Mouse (Mus musculus): ENCODE results near the gene Gstp2.

The Gstp2 gene

DNA sequence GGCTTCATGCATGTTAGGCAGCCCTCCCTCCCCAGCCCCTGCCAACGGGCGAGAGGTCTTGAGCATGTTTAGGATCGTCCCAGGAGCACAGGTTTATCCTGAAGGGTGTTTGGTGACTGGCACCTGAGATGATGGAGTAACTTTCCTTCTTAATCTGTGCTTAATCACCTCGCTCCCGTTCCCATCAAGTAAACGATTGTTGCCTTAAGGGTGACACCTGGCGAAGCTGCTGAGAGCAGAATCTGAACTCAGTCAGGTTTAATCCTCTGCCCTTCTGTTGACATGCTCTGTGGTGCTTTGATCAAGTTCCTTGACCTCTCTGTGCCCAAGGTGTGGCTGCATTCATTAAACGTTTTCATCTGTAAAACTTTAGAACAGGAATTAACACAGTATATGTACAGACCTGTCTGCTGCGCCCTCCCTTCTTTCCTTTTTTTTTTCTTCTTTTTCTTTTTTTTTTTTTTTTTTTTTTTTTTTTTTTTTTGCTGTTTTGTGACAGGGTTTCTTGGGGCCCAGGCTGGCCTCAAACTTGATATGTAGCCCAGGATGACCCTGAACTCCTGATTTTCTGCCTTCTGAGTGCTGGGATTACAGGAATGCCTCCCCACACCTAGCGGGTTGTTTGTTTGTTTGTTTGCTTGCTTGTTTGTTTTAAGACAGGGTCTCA lies 27.8 kb downstream of the Gstp2 start:
- CTCF ChIA-PET: interaction anchor here (0.6 to 2.0 kb wide), 23 partner anchors 18 to 244 kb away, joined by 3 to 39 read pairs (median 7); partner anchors contain the start of genes Gstp2 (in 3 of the 4), Gm49405 (in 2 of the 4), Nudt8 (in 2 of the 4) and Gstp1 (in 1 of the 4)
- POLR2A ChIA-PET: interaction anchor here in 3 of 4 experiments (0.6 to 6.4 kb wide), 27 partner anchors 9 to 309 kb away, joined by 3 to 62 read pairs (median 4); partner anchors contain the start of genes Gstp1 (in 3 of the 3), Gstp2 (in 3 of the 3), Acy3 (in 2 of the 3) and Nudt8 (in 2 of the 3)

DNA sequence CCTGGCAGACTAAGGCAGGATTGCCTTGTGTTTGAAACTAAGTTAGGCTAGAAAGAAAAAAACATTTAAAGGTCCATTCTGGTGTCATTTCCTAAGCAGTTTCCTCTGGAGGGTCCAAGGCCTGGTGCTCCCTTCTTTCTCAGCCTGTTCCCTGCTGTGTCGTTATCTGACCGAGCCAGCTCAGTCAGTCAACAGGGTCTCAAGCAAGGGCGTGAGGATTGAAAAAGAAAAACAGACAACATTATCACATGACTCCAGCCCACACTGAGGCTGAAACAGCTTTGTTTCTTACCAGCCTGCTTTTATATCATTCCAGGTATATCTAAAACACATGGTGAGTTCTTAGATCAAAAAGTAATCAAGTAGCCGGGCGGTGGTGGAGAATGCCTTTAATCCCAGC lies 30.2 kb downstream of the Gstp2 start:
- CTCF ChIA-PET: interaction anchor here in 1 of 4 experiments (1.2 to 2.3 kb wide), 4 partner anchors 27 to 239 kb away, joined by 3 to 5 read pairs (median 4); partner anchors contain the start of gene Gstp2
- POLR2A ChIA-PET: interaction anchor here (0.6 to 2.5 kb wide), 14 partner anchors 12 to 1073 kb away, joined by 3 to 14 read pairs (median 4); partner anchors contain the start of genes Gstp2 (in 4 of the 4), Gm49405 (in 1 of the 4), Ndufs8 (in 1 of the 4) and Nudt8 (in 1 of the 4)

DNA sequence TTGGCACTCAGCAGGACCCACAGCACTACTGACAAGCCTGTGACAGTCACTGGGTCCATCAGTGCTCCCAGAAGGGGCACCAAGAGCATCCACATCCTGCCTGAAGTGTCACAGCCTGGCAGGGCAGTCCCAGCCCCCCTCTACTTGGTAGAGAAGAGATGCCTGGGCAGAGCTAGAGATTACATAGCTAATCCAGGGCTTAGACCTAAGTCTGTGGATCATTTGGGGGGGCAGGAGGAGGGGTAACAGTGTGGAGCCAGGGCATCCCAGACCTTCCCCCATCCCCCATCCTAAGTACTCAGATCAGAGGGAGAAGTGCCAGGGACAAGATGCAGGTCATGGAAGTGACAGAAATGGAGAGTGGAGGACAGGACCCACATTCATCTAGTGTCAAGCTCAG lies 31.0 kb downstream of the Gstp2 start:
- CTCF ChIA-PET: interaction anchor here in 1 of 4 experiments (1.2 to 2.3 kb wide), 5 partner anchors 15 to 240 kb away, joined by 3 to 5 read pairs (median 4); partner anchors contain the start of gene Gstp2

DNA sequence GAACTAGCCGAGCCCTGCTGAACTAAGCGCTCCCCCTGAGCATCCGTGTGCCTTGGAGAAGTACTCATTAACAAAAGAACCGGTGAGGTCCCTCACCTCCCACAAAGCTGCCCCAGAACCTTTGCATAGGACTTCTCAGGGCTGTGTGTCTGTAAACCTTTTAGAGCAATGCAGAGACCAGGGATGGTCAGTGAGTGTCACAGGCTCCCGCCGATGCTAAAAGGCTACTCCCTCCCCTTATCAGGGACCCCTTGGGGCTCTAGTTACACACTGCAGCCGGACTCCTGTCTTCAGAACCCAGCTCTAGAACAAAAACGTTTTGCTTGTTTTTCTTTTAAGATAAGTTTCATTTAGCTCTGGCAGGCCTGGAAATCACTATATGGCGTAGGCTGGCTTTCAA lies 32.8 kb downstream of the Gstp2 start:
- ChIA-PET POLR2A (interaction anchor here (0.5 to 6.0 kb wide), 117 partner anchors 8 to 915 kb away, joined by 3 to 137 read pairs (median 5); partner anchors contain the start of genes Gstp2 (in 4 of the 4), Acy3 (in 3 of the 4), Doc2g (in 3 of the 4) and Gm49405 (in 3 of the 4)), CTCF (interaction anchor here (0.5 to 5.3 kb wide), 102 partner anchors 8 to 1592 kb away, joined by 3 to 71 read pairs (median 5); partner anchors contain the start of genes Gm49405 (in 3 of the 4), Gstp2 (in 3 of the 4), Nudt8 (in 3 of the 4) and Acy3 (in 2 of the 4))

More for the DNA sequence above, 31.0 kb downstream of the Gstp2 start:
- POLR2A ChIA-PET: interaction anchor here (0.6 to 6.0 kb wide), 12 partner anchors 8 to 366 kb away, joined by 3 to 79 read pairs (median 4); partner anchors contain the start of genes Gstp2 (in 3 of the 4), Gm49405 (in 2 of the 4), Nudt8 (in 2 of the 4) and Doc2g (in 1 of the 4)

DNA sequence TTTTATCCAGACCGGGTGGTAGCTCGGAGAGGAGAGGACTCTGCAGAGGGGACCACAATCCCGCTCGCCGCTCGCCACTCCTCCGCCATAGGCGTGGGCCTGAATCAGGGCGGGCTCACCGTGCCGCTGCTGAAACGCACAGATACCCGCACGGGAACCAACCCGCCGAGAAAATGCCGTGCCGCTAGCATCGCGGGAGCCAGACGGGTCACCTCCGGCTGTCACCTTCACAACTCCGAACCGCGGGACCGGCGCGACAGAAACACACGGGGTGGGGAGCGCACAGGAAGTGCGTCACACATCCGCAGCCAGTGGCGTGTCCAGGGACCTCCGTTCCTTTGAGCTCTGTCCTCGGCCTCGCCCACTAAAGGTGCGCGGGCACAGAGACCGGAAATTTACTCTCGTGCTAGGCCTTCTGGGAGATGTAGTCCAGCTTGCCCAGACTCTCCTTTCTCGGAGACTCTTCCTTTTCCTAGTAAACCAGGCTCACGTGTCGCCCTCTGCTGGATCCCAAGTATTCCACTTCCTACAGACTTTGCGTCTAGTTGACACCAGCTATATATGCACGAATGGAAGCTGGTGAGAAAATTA lies 33.3 kb downstream of the Gstp2 start, which contains the start of gene Ndufv1:
Gene Ndufv1, minus strand, starts transcription at position 375 of the 591 bp plus-strand sequence.
- CTCF ChIA-PET: interaction anchor here (0.5 to 5.3 kb wide), 105 partner anchors 8 to 576 kb away, joined by 3 to 71 read pairs (median 5); partner anchors contain the start of genes Gm49405 (in 3 of the 4), Gstp2 (in 3 of the 4), Nudt8 (in 3 of the 4) and Acy3 (in 2 of the 4)
- POLR2A ChIA-PET: interaction anchor here (0.5 to 6.0 kb wide), 114 partner anchors 8 to 915 kb away, joined by 3 to 137 read pairs (median 5); partner anchors contain the start of genes Gstp2 (in 4 of the 4), Acy3 (in 3 of the 4), Doc2g (in 3 of the 4) and Gm49405 (in 3 of the 4)

DNA sequence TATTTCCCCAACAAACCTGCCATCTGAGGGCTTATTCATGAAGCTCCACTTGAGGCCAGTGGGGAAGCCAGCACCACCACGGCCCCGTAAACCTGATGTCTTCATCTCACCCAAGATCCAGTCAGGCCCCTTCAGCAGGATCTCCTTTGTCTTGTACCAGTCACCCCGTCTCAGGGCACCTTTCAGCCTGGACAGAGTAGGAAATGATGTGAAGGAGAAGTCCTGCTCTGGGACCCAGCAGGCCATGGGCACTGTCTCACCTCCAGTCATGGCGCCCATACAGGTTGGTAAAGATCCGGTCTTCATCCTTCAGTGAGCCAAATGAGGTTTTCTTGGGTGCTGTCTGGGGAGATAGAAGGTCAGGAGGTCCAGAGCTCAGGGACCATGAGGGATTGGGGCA lies 34.7 kb downstream of the Gstp2 start:
- POLR2A ChIA-PET: interaction anchor here (0.5 to 6.0 kb wide), 19 partner anchors 9 to 698 kb away, joined by 3 to 137 read pairs (median 5); partner anchors contain the start of genes Gm49405 (in 3 of the 4), Nudt8 (in 3 of the 4), Cdk2ap2 (in 2 of the 4) and Doc2g (in 2 of the 4)
- CTCF ChIA-PET: interaction anchor here in 2 of 4 experiments (0.6 to 5.3 kb wide), 5 partner anchors 8 to 410 kb away, joined by 3 to 71 read pairs (median 4); partner anchors contain the start of genes Gm49405 (in 1 of the 2) and Nudt8 (in 1 of the 2)

DNA sequence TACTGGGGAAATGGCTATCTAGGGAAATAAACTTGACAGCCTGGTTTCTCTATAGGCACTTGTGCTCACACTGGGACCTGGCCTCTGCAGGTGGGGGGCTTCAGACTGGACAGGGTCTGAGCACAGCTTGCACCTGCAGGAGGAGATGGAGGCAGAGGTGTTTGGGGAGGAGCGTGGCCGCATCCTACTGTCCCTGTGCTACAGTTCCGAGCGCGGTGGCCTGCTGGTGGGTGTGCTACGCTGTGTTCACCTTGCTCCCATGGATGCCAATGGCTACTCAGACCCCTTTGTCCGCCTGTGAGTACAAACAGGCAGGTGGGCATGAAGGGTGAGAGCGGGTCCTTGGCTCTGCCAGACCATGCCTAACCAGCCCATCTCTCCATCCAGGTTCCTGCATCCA lies 39.9 kb downstream of the Gstp2 start:
- ChIA-PET POLR2A (interaction anchor here in 2 of 4 experiments (0.6 to 1.7 kb wide), 3 partner anchors 17 to 404 kb away, joined by 3 to 7 read pairs (median 5); no protein-coding TSS in a partner anchor), CTCF (no interaction called here)

DNA sequence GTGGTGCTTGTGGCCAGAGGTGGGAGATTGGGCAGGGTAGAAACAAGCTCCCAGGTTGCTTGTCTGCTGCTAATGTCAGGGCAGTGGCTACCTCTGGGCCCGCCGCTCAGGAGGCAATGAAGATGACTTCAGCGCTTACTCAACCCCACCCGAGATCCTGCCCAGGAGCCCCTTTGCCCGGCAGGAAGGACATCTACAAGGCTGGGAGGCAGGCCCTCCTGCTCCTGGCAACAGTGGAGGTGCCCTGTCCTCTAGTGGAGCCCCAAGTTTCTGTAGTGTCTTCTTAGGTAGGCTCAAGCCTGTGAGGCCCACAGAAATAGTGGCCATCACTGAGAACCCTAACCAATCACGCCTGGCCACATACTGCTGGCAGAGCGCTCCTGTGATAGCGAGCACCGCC lies 40.7 kb downstream of the Gstp2 start:
- POLR2A ChIA-PET: interaction anchor here (0.7 to 6.9 kb wide), 10 partner anchors 7 to 304 kb away, joined by 3 to 79 read pairs (median 4); partner anchors contain the start of genes Gstp2 (in 2 of the 4), Ndufv1 (in 1 of the 4) and Rad9a (in 1 of the 4)
- CTCF ChIA-PET: interaction anchor here in 3 of 4 experiments (0.5 to 1.7 kb wide), 5 partner anchors 7 to 1950 kb away, joined by 3 to 6 read pairs (median 4); partner anchors contain the start of genes Ndufv1 (in 1 of the 3) and Unc93b1 (in 1 of the 3)

DNA sequence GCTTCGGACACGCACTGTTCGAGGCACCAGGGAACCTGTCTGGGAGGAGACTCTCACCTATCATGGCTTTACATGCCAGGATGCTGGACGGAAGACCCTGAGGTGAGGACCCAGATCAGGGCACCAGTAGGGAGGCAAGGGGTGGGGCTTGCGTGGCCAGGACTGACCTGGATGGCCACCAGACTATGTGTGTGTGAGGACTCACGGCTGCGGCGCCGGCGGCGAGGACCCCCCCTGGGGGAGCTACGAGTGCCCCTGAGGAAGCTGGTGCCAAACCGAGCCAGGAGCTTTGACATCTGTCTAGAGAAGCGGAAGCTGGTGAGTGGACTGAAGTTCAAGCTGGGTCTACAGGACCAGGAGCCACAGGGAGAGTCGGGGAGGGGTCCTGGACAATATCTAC lies 41.5 kb downstream of the Gstp2 start:
- ChIA-PET CTCF (interaction anchor here (0.6 to 1.7 kb wide), 5 partner anchors 8 to 85 kb away, joined by 3 to 6 read pairs (median 3); partner anchors contain the start of gene Ndufv1 (in 1 of the 4)), POLR2A (interaction anchor here in 3 of 4 experiments (0.6 to 9.8 kb wide), 14 partner anchors 8 to 221 kb away, joined by 3 to 137 read pairs (median 4); partner anchors contain the start of genes Ndufv1 (in 3 of the 3), Gstp2 (in 2 of the 3) and Ndufs8 (in 1 of the 3))

DNA sequence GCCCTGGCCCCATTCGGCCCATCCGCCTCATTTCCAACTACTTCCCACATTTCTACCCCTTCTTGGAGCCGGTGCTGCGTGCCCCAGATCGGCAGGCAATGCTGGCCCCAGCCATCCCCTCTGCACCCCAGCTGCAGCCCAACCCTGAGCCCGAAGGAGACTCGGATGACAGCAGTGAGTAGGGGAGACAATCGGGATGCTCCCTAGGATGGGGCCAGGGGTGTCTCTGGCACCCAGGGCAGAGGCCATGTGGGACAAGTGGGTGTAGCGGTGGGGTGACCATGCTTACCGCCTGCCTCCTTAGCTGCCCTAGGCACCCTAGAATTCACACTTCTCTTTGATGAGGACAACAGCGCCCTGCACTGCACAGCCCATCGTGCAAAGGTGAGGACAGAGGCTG lies 42.2 kb downstream of the Gstp2 start:
- ChIA-PET CTCF (interaction anchor here (0.6 to 2.5 kb wide), 8 partner anchors 8 to 85 kb away, joined by 3 to 10 read pairs (median 4); partner anchors contain the start of gene Ndufv1 (in 2 of the 4)), POLR2A (interaction anchor here in 3 of 4 experiments (0.7 to 9.8 kb wide), 14 partner anchors 8 to 118 kb away, joined by 3 to 137 read pairs (median 4); partner anchors contain the start of genes Ndufv1 (in 3 of the 3), Gstp2 (in 2 of the 3) and Ndufs8 (in 1 of the 3))

DNA sequence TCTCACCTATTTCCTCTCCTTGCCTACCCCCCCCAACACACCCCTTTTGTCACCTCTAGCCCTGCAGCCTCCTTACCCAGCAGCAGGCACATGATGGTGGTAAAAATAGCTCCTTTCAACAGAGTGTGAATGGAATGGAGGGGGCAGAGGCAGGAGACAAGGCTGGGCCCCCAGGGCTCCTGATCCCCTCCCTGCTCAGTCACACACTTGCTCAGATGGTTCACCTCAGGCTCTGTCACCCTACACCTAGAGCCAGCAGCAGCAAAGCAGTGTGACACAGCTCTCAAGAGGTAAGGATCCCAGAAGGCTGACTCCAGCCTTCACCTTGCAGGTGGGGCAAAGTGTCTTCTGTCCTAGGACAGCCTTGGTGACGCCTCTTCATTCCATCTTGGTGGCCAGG lies 42.7 kb downstream of the Gstp2 start, which contains the start of gene Doc2g:
Gene Doc2g, plus strand, starts transcription at position 202 of the 400 bp plus-strand sequence.
- CTCF ChIA-PET: interaction anchor here (0.6 to 2.5 kb wide), 8 partner anchors 8 to 234 kb away, joined by 3 to 10 read pairs (median 4); partner anchors contain the start of gene Ndufv1 (in 2 of the 4)
- POLR2A ChIA-PET: interaction anchor here in 3 of 4 experiments (0.6 to 9.8 kb wide), 20 partner anchors 9 to 679 kb away, joined by 3 to 137 read pairs (median 4); partner anchors contain the start of genes Ndufv1 (in 3 of the 3), Gstp2 (in 2 of the 3) and Cdk2ap2 (in 1 of the 3)

DNA sequence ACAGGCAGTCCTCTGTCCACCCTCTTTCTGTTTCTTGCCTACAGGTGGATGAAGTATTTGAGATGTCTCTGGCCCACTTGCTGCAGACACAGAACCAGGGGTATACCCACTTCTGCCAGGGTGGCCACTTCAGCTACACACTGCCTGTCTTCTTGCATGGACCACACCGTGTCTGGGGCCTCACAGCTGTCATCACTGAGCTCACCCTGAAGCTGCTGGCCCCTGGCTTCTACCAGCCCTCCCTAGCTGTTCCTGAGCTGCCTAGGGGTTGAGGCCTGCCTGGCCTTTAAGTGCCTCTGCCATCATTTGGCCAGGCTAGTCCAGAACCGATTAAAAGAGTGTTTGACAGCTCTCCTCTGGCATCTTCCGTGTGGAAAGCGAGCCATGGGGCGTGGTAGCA lies 44.1 kb downstream of the Gstp2 start:
- POLR2A ChIA-PET: interaction anchor here in 3 of 4 experiments (0.7 to 9.8 kb wide), 18 partner anchors 10 to 200 kb away, joined by 3 to 137 read pairs (median 10); partner anchors contain the start of genes Ndufv1 (in 3 of the 3), Acy3 (in 2 of the 3), Gstp2 (in 1 of the 3) and Rad9a (in 1 of the 3)
- CTCF ChIA-PET: interaction anchor here (0.7 to 4.3 kb wide), 8 partner anchors 11 to 59 kb away, joined by 3 to 37 read pairs (median 8); partner anchors contain the start of genes Ndufv1 (in 2 of the 4) and Acy3 (in 1 of the 4)

DNA sequence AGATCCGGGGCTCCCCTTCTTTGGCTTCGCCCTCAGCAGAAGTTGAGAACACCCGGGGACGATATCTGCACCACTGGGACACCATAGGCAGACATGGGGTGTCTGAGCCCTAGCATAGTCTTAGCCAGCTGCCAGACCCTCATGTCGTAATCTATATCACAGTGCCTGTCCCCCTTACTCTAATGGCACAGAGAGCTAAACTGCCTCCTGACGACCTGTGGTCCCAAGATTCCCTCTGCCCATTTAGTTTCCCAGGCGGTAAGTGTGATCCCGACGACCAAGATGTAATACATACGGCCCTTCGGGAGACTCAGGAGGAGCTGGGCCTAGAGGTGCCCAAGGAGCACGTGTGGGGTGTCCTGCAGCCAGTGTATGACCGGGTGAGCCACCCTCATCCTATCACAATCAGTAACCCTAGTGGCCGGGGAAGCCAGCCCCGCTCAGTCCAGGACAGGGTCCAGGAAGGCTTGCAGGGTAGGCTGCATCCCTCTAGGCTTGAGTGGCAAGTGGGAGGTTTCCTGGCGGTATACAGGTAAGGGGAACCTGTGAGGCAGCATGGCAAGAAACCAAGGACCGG lies 44.8 kb downstream of the Gstp2 start:
- ChIA-PET POLR2A (interaction anchor here (0.5 to 9.8 kb wide), 51 partner anchors 9 to 678 kb away, joined by 3 to 137 read pairs (median 5); partner anchors contain the start of genes Ndufv1 (in 3 of the 4), Acy3 (in 2 of the 4), Gstp2 (in 2 of the 4) and Ndufs8 (in 2 of the 4)), CTCF (interaction anchor here (0.5 to 4.3 kb wide), 41 partner anchors 10 to 422 kb away, joined by 3 to 71 read pairs (median 6); partner anchors contain the start of genes Ndufv1 (in 4 of the 4), Acy3 (in 2 of the 4), Gstp2 (in 2 of the 4) and Aip (in 1 of the 4))

DNA sequence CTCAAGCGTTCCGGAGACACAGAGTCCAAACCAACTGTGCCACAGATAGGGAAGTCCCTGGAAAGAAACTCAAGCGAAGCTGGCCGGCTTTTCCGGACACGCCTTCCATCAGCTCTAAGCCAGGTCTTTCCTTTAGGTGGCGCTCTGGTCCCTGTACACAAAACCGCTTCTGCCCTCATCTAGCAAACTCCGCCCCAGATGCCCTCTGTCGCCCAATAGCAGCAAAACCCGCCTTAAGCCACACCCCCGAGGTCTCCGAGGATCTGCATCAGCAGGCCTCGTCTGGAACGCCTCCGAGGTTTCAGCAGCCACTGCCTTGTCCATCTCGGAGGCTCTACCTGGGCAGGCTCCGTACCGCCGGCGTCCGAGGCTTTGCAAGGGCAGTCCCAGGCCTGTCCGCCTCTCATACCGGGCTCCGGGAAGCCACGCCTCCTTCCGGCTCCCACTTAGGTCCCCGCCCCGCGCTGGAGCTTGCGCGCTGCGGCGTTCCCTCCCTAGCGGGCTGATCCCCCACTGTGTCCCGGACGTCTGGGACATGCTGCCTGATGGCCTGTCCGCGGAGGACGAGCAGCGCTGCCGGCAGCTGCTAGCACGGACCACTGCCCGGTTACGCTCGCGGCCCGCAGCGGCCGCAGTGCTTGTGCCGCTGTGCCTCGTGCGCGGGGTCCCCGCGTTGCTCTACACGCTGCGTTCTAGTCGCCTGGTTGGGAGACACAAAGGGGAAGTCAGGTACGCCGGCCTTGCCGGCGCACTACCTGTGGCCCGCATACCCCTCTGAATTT lies 45.5 kb downstream of the Gstp2 start, which contains the start of the genes Nudt8 and Gm49405:
Gene Nudt8, plus strand, starts transcription at position 462 of the 782 bp plus-strand sequence.
Gene Gm49405, plus strand, starts transcription at position 508 of the 782 bp plus-strand sequence.
- ChIA-PET CTCF (interaction anchor here (0.5 to 4.3 kb wide), 79 partner anchors 9 to 992 kb away, joined by 3 to 71 read pairs (median 5); partner anchors contain the start of genes Acy3 (in 4 of the 4), Ndufv1 (in 4 of the 4), Gstp2 (in 2 of the 4) and Aip (in 1 of the 4)), POLR2A (interaction anchor here (0.6 to 9.8 kb wide), 97 partner anchors 8 to 677 kb away, joined by 3 to 137 read pairs (median 4); partner anchors contain the start of genes Acy3 (in 3 of the 4), Gstp2 (in 3 of the 4), Ndufs8 (in 3 of the 4) and Ndufv1 (in 3 of the 4))

All from embryonic stem cell, embryonic (primary cell).